Mouse (Mus musculus): ENCODE data around the gene Xntrpc. TPM values are rescaled to one million over a fixed set of nuclear protein-coding genes. Genes with fewer than 3 reads are reported as not detected.

Gene Xntrpc
- polyA plus RNA-seq, 1 experiment from 2014 or later, result 0.99 TPM

DNA sequence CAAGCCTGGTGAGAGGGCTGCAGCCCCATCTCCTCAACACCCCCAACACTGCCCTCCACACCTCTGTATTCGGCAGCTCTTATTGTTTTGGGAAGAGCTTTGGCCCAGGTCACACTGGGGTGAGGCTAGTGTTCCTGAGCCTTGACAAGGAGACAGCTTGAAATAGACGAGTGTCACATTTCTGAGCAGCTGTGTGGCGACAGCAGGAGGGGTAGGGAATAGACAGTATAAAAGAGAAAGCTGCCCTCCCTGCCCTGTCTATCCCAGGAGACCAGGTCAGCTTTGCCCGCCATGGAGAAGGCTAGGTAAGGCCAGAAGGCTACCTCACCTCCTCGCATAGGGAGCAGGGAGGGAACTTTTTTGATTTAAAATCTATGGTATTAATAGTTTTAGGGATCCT, 36.0 kb downstream of the Xntrpc start, which contains the start of gene Art1:
Gene Art1 (plus strand): TSS at position 257 of the 400 bp plus-strand sequence.
- no peak within 1 kb of the TSS for H3K4me3 ChIP-seq (ENCODE audit: low read length)
- no peak within 1 kb of the TSS; the same call in 1 of the 2 replicates for H3K4me2 ChIP-seq (replicated peaks; ENCODE audit: low read depth, low read length)
- no peak for ATAC-seq (ENCODE audit: low FRiP score, low TSS enrichment)
- H3K4me1 ChIP-seq (ENCODE audit: insufficient read depth, low read length), result peaks cover 25% of the 10 kb centered on the region
- 36% methylated on average over 5 of the region's 5 CpGs for WGBS
- H3K36me3 ChIP-seq (ENCODE audit: insufficient read depth, low read length), result no peaks in the 10 kb centered on the region
- H3K9me3 ChIP-seq (ENCODE audit: low read length), result no peaks in the 10 kb centered on the region
- H3K27ac ChIP-seq (ENCODE audit: low read length), result peak within 1 kb of the TSS; percentile 69
- no peak within 1 kb of the TSS for H3K9ac ChIP-seq (replicated peaks; ENCODE audit: low read length)
- 0 out of 2 replicates have a peak, but pooled peaks cover 3% of the 10 kb centered on the region for H3K27me3 ChIP-seq (ENCODE audit: insufficient read depth, low read length)

DNA sequence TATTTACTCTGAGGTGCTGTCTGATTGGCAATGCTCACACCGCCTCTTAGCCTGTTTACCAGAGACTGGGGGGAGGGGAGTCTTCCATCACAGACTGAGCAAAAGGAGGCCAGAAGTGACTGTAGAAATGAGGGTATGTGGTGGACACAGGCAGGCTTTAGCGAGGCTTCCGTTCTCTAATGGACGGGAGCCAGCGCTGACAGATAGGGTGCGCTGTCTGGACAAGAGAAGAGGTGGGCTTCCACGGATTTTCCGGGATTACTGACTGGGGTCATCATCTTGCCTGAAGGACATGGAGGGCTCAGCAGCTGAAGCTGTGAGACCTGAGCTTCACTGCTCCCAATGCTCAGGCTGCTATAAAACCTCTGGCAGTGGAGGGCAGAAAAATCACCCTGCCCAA, 36.7 kb downstream of the Xntrpc start:
- H3K4me1 ChIP-seq (ENCODE audit: insufficient read depth, low read length), result peaks cover 31% of the 10 kb centered on the region
- 61% methylated on average over 8 of the region's 8 CpGs for WGBS
- H3K4me2 ChIP-seq (replicated peaks; ENCODE audit: low read depth, low read length), result no peak overlapping the region
- no peak overlapping the region for H3K27ac ChIP-seq (ENCODE audit: low read length)
- H3K9me3 ChIP-seq (ENCODE audit: low read length), result no peaks in the 10 kb centered on the region
- ATAC-seq (ENCODE audit: low FRiP score, low TSS enrichment), result no peak
- no peaks in the 10 kb centered on the region for H3K36me3 ChIP-seq (ENCODE audit: insufficient read depth, low read length)
- H3K4me3 ChIP-seq (ENCODE audit: low read length), result no peak overlapping the region
- H3K27me3 ChIP-seq (ENCODE audit: insufficient read depth, low read length), result 0 out of 2 replicates have a peak, but pooled peaks cover 3% of the 10 kb centered on the region
- no peak overlapping the region for H3K9ac ChIP-seq (replicated peaks; ENCODE audit: low read length)

DNA sequence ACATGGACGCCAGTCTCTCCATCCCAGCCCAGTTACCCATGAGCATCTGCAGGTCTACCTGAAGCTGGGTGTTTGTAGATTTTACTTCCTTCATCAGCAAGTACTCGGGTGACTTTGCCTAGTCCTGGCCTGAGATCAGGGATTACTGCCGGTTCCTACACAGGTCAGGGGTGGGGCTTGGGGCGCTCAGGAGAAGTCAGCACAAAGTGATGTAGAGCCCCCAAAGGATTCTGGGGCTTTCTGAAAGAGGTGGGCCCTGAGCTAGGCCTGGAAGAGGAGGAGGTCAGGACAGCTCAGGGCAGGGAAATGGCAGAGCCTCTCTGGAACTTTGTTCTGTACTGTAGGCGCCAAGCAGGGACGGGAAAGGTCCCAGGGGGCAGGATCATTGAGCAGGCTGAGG, 37.2 kb downstream of the Xntrpc start:
- no peaks in the 10 kb centered on the region for H3K36me3 ChIP-seq (ENCODE audit: insufficient read depth, low read length)
- no peak overlapping the region for H3K27ac ChIP-seq (ENCODE audit: low read length)
- 0 out of 2 replicates have a peak, but pooled peaks cover 3% of the 10 kb centered on the region for H3K27me3 ChIP-seq (ENCODE audit: insufficient read depth, low read length)
- peaks cover 31% of the 10 kb centered on the region for H3K4me1 ChIP-seq (ENCODE audit: insufficient read depth, low read length)
- 48% methylated on average over 6 of the region's 6 CpGs for WGBS
- H3K9me3 ChIP-seq (ENCODE audit: low read length), result no peaks in the 10 kb centered on the region
- no peak overlapping the region for H3K4me2 ChIP-seq (replicated peaks; ENCODE audit: low read depth, low read length)
- no peak overlapping the region for H3K9ac ChIP-seq (replicated peaks; ENCODE audit: low read length)
- no peak for ATAC-seq (ENCODE audit: low FRiP score, low TSS enrichment)
- no peak overlapping the region for H3K4me3 ChIP-seq (ENCODE audit: low read length)

DNA sequence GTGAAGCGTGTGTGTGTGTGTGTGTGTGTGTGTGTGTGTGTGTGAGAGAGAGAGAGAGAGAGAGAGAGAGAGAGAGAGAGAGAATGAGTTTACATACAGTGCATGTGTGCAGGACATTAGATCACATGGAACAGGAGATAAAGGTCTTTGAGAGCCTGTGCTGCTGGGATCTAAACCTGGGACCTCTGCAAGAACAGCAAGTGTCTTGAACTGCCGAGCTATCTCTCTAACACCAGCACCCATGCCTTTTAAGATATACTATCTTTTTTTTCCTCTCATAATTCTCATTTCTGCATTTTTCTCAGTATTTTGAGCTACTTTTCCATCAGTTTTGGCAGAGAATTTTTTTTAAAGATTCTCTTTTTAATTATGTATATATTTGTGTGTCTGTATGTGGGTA, 38.0 kb downstream of the Xntrpc start:
- ATAC-seq (ENCODE audit: low FRiP score, low TSS enrichment), result no peak
- Histone ChIP-seq H3K27ac (ENCODE audit: low read length) (no peak overlapping the region), H3K4me1 (ENCODE audit: insufficient read depth, low read length) (peaks cover 31% of the 10 kb centered on the region), H3K27me3 (ENCODE audit: insufficient read depth, low read length) (0 out of 2 replicates have a peak, but pooled peaks cover 3% of the 10 kb centered on the region), H3K9ac (replicated peaks; ENCODE audit: low read length) (no peak overlapping the region), H3K4me2 (replicated peaks; ENCODE audit: low read depth, low read length) (no peak overlapping the region), H3K9me3 (ENCODE audit: low read length) (no peaks in the 10 kb centered on the region), H3K4me3 (ENCODE audit: low read length) (no peak overlapping the region), H3K36me3 (ENCODE audit: insufficient read depth, low read length) (no peaks in the 10 kb centered on the region)
- WGBS, result 79% methylated on average over 2 of the region's 2 CpGs

DNA sequence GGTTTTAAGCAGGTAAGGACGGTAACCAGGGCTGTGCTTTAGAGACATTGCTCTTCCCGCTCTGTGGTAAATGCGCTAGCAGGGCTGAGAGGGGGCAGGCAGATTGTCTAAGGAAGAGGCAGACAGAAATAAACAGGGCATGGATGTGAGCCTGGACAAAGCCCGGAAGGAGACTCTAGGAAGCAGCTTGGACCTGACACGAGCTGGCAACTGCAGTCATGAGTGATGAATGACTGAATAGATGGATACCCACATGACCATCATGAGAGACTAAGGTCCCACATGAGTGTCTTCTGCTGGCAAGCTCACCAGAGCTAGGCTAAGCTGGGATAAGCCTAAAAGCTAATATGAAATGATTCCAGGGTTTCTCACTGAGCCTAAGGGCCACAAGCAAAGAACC, 38.6 kb downstream of the Xntrpc start:
- no peak overlapping the region for H3K27ac ChIP-seq (ENCODE audit: low read length)
- ATAC-seq (ENCODE audit: low FRiP score, low TSS enrichment), result no peak
- no peaks in the 10 kb centered on the region for H3K27me3 ChIP-seq (ENCODE audit: insufficient read depth, low read length)
- 65% methylated on average over 5 of the region's 5 CpGs for WGBS
- no peak overlapping the region for H3K9ac ChIP-seq (replicated peaks; ENCODE audit: low read length)
- no peaks in the 10 kb centered on the region for H3K9me3 ChIP-seq (ENCODE audit: low read length)
- H3K4me2 ChIP-seq (replicated peaks; ENCODE audit: low read depth, low read length), result no peak overlapping the region
- H3K36me3 ChIP-seq (ENCODE audit: insufficient read depth, low read length), result no peaks in the 10 kb centered on the region
- H3K4me1 ChIP-seq (ENCODE audit: insufficient read depth, low read length), result peaks cover 29% of the 10 kb centered on the region
- no peak overlapping the region for H3K4me3 ChIP-seq (ENCODE audit: low read length)

DNA sequence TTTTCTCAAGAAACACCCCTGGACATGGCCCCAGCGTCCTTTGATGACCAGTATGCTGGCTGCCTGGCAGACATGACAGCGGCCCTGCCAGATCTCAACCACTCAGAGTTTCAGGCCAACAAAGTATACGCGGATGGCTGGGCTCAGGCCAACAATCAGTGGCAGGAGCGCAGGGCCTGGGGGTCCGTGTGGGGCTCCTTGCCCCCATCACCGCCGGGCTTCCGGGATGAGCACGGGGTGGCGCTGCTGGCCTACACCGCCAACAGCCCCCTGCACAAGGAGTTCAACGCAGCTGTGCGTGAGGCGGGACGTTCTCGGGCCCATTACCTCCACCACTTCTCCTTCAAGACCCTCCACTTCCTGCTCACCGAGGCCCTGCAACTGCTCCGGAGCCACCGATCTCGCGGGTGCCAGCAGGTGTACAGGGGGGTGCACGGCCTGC, 41.2 kb downstream of the Xntrpc start:
- ATAC-seq (ENCODE audit: low FRiP score, low TSS enrichment), result peak; percentile 46; the same call in 1 of the 2 replicates
- WGBS, result 17% methylated on average over 23 of the region's 23 CpGs
- no peaks in the 10 kb centered on the region for H3K27me3 ChIP-seq (ENCODE audit: insufficient read depth, low read length)
- no peak overlapping the region for H3K27ac ChIP-seq (ENCODE audit: low read length)
- H3K9ac ChIP-seq (replicated peaks; ENCODE audit: low read length), result peak overlapping the region; percentile 63
- peaks cover 9% of the 10 kb centered on the region; the same call in 1 of the 2 replicates for H3K4me1 ChIP-seq (ENCODE audit: insufficient read depth, low read length)
- no peaks in the 10 kb centered on the region for H3K36me3 ChIP-seq (ENCODE audit: insufficient read depth, low read length)
- H3K9me3 ChIP-seq (ENCODE audit: low read length), result no peaks in the 10 kb centered on the region
- H3K4me2 ChIP-seq (replicated peaks; ENCODE audit: low read depth, low read length), result peak overlapping the region; percentile 56
- H3K4me3 ChIP-seq (ENCODE audit: low read length), result peak overlapping the region; percentile 33

DNA sequence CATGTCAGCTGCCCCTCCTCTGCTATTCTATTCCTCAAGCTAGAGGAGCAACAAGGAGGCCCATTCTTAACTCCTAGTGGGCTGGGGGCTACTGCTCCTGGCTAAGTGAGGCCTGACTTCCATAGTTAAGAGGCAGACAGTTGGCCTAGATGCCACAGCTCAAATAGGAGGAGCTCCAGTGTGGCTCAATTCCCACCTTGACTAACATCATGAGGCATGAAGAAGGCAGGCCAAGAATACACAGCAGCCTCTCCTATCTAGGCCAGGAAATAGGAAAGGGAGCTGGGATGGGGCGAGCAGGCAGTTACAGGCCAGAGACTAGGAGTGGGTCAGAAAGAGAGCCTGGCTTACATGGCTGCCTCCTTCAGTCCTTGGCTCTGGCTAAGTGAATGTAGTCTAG, 42.7 kb downstream of the Xntrpc start:
- WGBS, result 89% methylated on average over 1 of the region's 1 CpGs
- Histone ChIP-seq H3K27me3 (ENCODE audit: insufficient read depth, low read length) (no peaks in the 10 kb centered on the region), H3K36me3 (ENCODE audit: insufficient read depth, low read length) (no peaks in the 10 kb centered on the region), H3K4me3 (ENCODE audit: low read length) (no peak overlapping the region), H3K9ac (replicated peaks; ENCODE audit: low read length) (no peak overlapping the region), H3K27ac (ENCODE audit: low read length) (no peak overlapping the region), H3K4me2 (replicated peaks; ENCODE audit: low read depth, low read length) (no peak overlapping the region), H3K9me3 (ENCODE audit: low read length) (no peaks in the 10 kb centered on the region), H3K4me1 (ENCODE audit: insufficient read depth, low read length) (peaks cover 7% of the 10 kb centered on the region; the same call in 1 of the 2 replicates)
- ATAC-seq (ENCODE audit: low FRiP score, low TSS enrichment), result no peak

DNA sequence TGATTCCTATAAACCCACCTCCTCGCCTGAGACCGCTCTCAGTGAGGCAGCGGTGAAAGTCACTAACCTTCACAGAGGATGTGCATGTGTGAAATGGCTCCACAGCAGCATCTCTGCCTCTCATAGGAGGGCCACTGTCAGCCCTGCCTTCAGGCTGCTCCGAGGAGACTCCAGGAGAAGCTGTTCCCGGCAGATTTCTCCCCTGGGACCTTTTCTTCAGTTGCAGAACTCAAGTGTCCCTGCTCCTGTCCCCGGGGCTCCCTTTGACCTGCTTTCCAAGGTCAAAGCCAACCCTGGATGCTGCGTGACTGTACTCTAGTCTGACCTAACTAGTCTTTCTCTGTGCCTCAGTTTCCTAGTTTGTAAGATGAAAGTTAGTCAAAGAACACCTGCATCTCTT, 43.7 kb downstream of the Xntrpc start, which contains the start of gene Art5:
Gene Art5 (minus strand): TSS at position 319 of the 400 bp plus-strand sequence.
- Histone ChIP-seq H3K27ac (ENCODE audit: low read length) (no peak within 1 kb of the TSS), H3K4me2 (replicated peaks; ENCODE audit: low read depth, low read length) (no peak within 1 kb of the TSS), H3K9me3 (ENCODE audit: low read length) (no peaks in the 10 kb centered on the region), H3K36me3 (ENCODE audit: insufficient read depth, low read length) (no peaks in the 10 kb centered on the region), H3K27me3 (ENCODE audit: insufficient read depth, low read length) (no peaks in the 10 kb centered on the region), H3K9ac (replicated peaks; ENCODE audit: low read length) (no peak within 1 kb of the TSS), H3K4me1 (ENCODE audit: insufficient read depth, low read length) (peaks cover 7% of the 10 kb centered on the region; the same call in 1 of the 2 replicates), H3K4me3 (ENCODE audit: low read length) (no peak within 1 kb of the TSS)
- 76% methylated on average over 7 of the region's 7 CpGs for WGBS
- no peak for ATAC-seq (ENCODE audit: low FRiP score, low TSS enrichment)

DNA sequence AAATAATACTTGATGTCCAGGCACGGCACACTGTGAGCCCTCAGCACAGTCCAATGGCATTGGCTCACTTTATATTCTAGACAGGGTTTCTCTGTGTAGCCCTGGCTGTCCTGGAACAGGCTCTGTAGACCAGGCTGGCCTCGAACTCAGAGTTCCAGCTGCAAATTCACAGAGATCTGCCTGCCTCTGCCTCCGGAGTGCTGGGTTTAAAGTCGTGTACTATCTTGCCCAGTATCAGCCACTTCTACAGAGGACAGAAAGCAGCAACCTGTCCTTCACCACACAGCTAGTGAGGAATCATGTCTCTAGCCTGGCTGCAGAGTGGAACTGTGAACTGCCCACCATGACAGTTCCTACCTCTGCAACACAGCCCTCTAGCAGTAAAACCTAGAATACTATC, 44.2 kb downstream of the Xntrpc start:
- no peak overlapping the region for H3K4me3 ChIP-seq (ENCODE audit: low read length)
- 87% methylated on average over 4 of the region's 4 CpGs for WGBS
- H3K4me2 ChIP-seq (replicated peaks; ENCODE audit: low read depth, low read length), result no peak overlapping the region
- H3K4me1 ChIP-seq (ENCODE audit: insufficient read depth, low read length), result peaks cover 7% of the 10 kb centered on the region; the same call in 1 of the 2 replicates
- H3K27me3 ChIP-seq (ENCODE audit: insufficient read depth, low read length), result no peaks in the 10 kb centered on the region
- no peak overlapping the region for H3K27ac ChIP-seq (ENCODE audit: low read length)
- no peaks in the 10 kb centered on the region for H3K36me3 ChIP-seq (ENCODE audit: insufficient read depth, low read length)
- no peaks in the 10 kb centered on the region for H3K9me3 ChIP-seq (ENCODE audit: low read length)
- no peak for ATAC-seq (ENCODE audit: low FRiP score, low TSS enrichment)
- H3K9ac ChIP-seq (replicated peaks; ENCODE audit: low read length), result no peak overlapping the region

DNA sequence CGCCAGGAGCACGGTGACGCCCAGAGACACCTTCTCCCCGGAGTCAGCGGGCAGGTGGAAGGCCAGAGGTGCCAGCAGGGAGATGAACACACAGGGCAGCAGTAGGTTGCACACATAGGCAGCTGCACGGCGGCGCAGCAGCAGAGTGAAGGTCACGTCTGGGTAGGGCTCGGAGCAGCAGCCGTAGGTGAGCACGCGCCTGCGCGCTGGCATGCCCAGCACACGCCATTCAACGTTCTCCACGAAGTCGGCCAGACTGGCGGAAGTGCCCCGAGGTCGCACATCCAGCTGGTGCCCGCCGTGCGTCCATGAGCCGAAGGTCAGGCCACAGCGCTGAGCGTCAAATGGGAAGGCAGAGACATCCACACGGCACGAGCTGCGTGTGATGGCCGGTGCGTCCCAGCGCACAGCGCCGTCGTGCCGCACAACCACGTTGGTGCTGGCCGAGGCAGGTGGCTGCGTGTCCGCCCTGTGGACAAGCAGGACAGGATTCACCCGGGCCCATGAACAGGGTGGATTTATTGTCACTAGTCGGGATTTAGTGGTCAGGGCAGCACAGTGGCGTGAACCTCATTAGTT, 47.7 kb downstream of the Xntrpc start:
- Histone ChIP-seq H3K27ac (ENCODE audit: low read length) (no peak overlapping the region), H3K4me1 (ENCODE audit: insufficient read depth, low read length) (no peaks in the 10 kb centered on the region), H3K4me2 (replicated peaks; ENCODE audit: low read depth, low read length) (no peak overlapping the region), H3K4me3 (ENCODE audit: low read length) (no peak overlapping the region), H3K9me3 (ENCODE audit: low read length) (no peaks in the 10 kb centered on the region), H3K27me3 (ENCODE audit: insufficient read depth, low read length) (no peaks in the 10 kb centered on the region), H3K9ac (replicated peaks; ENCODE audit: low read length) (no peak overlapping the region), H3K36me3 (ENCODE audit: insufficient read depth, low read length) (0 out of 2 replicates have a peak, but pooled peaks cover under 1% of the 10 kb centered on the region)
- WGBS, result 81% methylated on average over 45 of the region's 45 CpGs
- no peak for ATAC-seq (ENCODE audit: low FRiP score, low TSS enrichment)

All from kidney, embryonic 16.5 days (tissue).